Mouse (Mus musculus) frontal cortex, postnatal 10 days (tissue): ENCODE measurements at regions not wholly inside any gene's neighbourhood (a gene's known extent, or its start where the extent isn't known, plus 50 kb on each side); places are given as distances from the start of the nearest gene placed in this dataset.

Source experiments
- DNase-seq, 2 experiments: peaks; one replicate each; pipeline ENCODE4 v3.0.0; 2022; ENCODE audit warnings: low spot score in 2 of 2, mixed read lengths in 1 of 2

DNA sequence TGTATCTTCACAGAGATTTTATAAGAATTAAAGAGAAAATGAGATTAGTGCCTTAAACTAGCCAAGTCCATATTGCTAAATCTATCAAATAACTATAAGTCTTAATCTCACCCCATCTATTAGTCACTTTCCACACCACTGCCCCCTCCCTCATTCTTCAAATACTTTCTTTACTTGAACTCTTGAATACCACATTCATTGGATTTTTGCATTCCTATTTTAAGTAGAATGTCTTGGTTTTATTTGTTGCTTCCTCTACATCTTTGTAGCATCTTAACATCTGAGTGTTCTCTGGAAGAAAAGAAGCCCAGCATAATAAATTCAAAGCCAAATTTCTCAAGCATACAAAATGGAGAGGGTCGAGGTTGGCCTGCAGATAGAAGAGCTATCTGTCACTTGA lies 200.9 kb upstream of the Thbs1 start:
- DNase-seq, result no peak

- no peak for DNase-seq
Observed at GRCm38 (mm10) chr2:117912722-117913121, 199.0 kb upstream of the Thbs1 start.

DNA sequence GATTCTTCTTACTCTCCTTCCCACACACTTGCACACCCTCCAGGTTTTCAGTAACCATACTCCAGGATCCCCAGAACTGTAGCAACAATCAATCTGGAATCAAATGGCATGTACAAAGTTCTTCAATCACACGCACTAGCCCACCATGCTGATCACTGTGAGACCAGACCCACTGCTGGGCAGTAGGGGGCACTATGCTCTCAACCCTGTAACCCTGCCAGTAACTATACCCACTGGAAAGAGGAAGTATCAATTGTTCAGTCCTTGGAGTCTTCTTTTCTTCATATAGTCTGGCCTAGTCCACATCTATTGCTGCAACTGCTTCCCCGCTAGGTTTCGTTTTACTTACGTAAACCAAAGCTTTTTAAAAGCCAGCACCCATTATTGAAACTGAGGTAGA lies 197.8 kb upstream of the Thbs1 start:
- DNase-seq, result no peak

DNA sequence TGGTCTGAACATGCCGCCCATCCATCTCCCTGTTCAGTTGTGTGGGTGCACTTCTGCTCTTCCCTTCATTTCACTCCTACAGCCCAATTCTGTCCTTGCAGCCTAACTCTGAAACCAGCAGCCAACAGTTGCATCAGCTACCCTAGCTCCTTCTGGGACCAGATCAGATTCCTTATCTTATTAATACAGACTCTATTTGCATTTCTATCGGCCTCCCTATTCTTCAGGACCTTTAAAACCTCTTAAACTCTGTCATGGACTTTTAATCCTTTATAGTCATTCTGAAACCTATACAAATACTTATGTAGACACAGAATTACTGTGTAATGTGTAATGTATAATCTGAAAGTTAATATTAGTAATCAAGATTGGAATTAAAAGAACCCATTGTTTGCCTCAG lies 195.9 kb upstream of the Thbs1 start:
- DNase-seq, result no peak

- DNase-seq, result no peak
Observed at GRCm38 (mm10) chr2:117917181-117917580, 194.5 kb upstream of the Thbs1 start.

DNA sequence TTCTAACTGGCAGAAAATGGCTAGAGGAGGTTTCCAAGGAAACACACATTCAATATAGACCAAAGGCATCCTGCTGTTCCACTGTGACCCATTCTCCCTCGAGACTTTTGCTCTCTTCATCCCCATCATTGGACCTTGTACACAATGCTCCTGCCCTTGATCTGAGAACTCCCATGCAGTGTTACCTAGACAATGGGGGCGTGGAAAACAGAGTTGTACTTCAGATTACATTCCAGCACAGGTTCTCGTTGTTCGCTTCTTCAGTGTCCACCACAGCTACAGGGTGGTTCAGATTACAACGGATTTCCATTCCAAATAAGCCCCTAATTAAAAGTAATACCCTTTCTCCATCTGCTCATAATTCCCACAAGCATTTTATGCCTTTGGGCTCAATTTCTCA lies 186.8 kb upstream of the Thbs1 start:
- no peak for DNase-seq

GRCm38 (mm10) chr2:117925412-117925811 lies 186.3 kb upstream of the Thbs1 start:
- DNase-seq, result no peak

- no peak for DNase-seq
Observed at GRCm38 (mm10) chr2:117928062-117928461, 183.6 kb upstream of the Thbs1 start.

DNA sequence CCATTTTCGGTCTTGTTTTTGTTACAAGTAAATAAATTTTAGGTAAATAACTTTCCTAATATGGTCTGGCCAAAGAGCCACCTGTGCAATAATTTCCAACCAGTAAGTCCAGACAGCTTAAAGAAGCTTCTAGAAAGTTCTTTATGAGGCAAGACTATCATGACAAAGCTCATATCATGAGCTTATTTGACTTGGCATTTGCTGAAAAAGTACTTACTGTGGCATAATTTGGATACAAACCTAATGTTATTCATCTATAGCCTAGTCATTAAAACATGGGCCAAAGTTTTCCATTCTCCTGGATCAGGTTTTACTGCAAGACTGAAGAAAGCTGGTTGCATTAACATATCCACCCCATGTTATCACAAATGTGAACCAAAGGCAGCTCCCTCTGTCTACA lies 182.1 kb upstream of the Thbs1 start:
- no peak for DNase-seq

- DNase-seq, result no peak
Observed at GRCm38 (mm10) chr2:117930895-117931537, 180.7 kb upstream of the Thbs1 start.

GRCm38 (mm10) chr2:117936590-117936989 lies 175.1 kb upstream of the Thbs1 start:
- no peak for DNase-seq

- no peak for DNase-seq
Observed at GRCm38 (mm10) chr2:117938283-117939049, 173.2 kb upstream of the Thbs1 start.

GRCm38 (mm10) chr2:117941517-117942096 lies 170.1 kb upstream of the Thbs1 start:
- no peak for DNase-seq

- no peak for DNase-seq
Observed at GRCm38 (mm10) chr2:117943666-117944065, 168.0 kb upstream of the Thbs1 start.

GRCm38 (mm10) chr2:117944325-117944724 lies 167.4 kb upstream of the Thbs1 start:
- no peak for DNase-seq

GRCm38 (mm10) chr2:117944942-117945341 lies 166.7 kb upstream of the Thbs1 start:
- no peak for DNase-seq

GRCm38 (mm10) chr2:117950431-117951336 lies 161.0 kb upstream of the Thbs1 start:
- no peak for DNase-seq

- no peak for DNase-seq
Observed at GRCm38 (mm10) chr2:117951337-117951718, 160.3 kb upstream of the Thbs1 start.

DNA sequence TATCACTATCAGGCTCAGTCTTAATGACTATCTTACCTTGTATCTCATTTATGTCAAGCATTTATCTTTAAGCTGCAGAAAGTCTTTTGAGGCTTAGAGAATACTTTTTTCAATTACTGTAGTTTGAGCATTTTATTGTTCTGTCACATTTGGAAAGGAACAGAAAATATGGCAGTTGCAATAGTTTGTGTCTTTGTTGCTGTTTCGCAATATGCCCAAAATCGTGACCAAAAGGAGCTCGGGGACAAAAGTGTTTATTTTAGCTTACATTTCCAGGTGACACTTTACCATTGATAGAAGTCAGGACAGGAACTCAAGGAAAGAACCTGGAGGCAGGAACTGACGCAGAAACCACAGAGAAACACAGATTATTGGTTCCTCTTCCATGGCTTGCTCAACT lies 152.9 kb upstream of the Thbs1 start:
- DNase-seq, result no peak

GRCm38 (mm10) chr2:117959440-117959839 lies 152.2 kb upstream of the Thbs1 start:
- DNase-seq, result no peak

DNA sequence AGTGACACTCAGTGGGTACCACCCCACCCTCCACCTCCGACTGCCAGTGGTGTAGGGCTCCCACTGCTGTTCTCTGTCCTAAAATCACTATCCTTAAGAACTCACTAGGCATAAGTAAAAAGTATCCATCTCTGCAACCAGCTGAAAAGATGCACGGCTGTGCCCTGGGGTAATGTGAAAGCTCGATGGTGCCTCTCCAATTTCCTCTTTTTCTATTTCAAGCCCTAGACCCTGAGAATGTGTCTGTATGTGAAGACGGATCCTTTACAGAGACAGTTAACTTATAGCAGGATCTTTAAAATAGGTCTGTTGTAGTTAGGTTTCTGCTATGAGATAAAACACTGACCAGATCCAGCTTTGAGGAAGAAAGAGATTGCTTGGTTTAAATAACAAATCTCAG lies 149.1 kb upstream of the Thbs1 start:
- DNase-seq, result no peak

DNA sequence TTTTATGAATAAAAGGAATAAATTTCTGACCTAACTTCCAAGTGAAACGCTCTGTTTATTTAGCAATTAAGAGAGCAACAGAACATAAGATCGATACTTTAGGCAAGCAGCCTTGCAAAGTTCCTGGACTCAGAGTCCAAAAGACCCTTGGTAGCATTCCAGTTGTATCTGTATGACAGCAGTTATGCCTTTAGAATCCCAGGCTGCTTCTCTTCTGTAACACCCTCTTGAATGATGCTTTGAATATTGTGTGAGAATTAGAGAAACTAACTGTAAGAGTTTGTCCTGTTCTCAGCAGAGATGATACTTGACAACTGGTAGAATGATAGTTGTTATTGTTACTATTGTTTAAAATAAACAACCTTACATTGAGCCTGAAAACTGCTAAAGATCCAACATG lies 148.2 kb upstream of the Thbs1 start:
- DNase-seq, result no peak
